In the genomic region with DNA sequence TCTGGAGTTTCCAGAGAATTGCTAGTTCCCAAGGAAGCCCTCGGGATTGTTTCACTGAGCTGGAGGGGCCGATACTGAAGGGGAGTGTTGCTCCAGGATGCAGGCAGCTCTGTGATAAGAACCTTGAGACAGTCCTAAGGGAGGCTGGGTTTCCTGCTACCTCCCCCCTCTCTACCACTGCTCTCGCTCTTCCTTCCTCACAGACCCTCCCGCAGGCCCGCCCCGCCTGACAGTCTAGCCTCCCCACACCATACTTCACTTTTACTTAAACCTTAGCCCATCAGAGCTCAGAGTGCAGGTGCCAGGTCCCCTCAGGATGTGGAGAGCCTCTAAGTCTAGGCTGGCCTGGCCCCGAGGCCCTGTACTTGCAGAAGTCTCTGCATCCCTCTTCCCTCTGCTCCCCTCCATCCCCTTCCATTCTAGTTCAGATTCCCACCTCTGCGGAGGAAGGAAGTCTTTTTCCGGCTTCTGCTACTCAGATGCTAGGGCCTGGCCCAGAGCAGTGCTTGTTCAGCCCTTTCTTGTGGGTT, we compare ENCODE assay signal across 8 mouse cellular contexts. TPM values are rescaled to one million over a fixed set of nuclear protein-coding genes. Genes with fewer than 3 reads are reported as not detected.
DNase-seq lines count a peak whose midpoint lies in the region; ATAC-seq and TF ChIP-seq lines count a peak whose summit lies in the region.

No protein-coding gene starts in this region.

- H3K9me3 ChIP-seq in intestine, embryonic 14.5 days (ENCODE audit: control insufficient read depth, low read length) = no peaks in the 10 kb centered on the region
- no peaks in the 10 kb centered on the region for H3K9me3 ChIP-seq in liver, postnatal 0 days (ENCODE audit: low read length)
- H3K9me3 ChIP-seq in hindbrain, embryonic 14.5 days (ENCODE audit: control insufficient read depth, low read length) = no peaks in the 10 kb centered on the region

- TF ChIP-seq CTCF in liver, postnatal 0 days (IDR thresholded peaks at IDR 0.05; ENCODE audit: low read depth) = no peak

- no peak overlapping the region for H3K4me3 ChIP-seq in brown adipose tissue, adult 24 weeks (ENCODE audit: insufficient read depth, low read depth, low read length)
- no peak overlapping the region for H3K4me3 ChIP-seq in intestine, embryonic 14.5 days (ENCODE audit: low read depth, low read length)
- no peak overlapping the region for H3K4me3 ChIP-seq in liver, postnatal 0 days (ENCODE audit: low read depth, low read length)
- no peak overlapping the region for H3K4me3 ChIP-seq in hindbrain, embryonic 14.5 days (replicated peaks; ENCODE audit: low read length)

- no peak overlapping the region for H3K9ac ChIP-seq in intestine, embryonic 14.5 days (ENCODE audit: low read length)
- no peak overlapping the region for H3K9ac ChIP-seq in liver, postnatal 0 days (replicated peaks)
- no peak overlapping the region for H3K9ac ChIP-seq in hindbrain, embryonic 14.5 days

- 44% methylated on average over 9 of the region's 9 CpGs for WGBS in intestine, embryonic 14.5 days
- 22% methylated on average over 9 of the region's 9 CpGs for WGBS in liver, postnatal 0 days (ENCODE audit: insufficient replicate concordance)
- 59% methylated on average over 9 of the region's 9 CpGs for WGBS in hindbrain, embryonic 14.5 days

- H3K27ac ChIP-seq in brown adipose tissue, adult 24 weeks (replicated peaks; ENCODE audit: low read depth, low read length) = peak overlapping the region; percentile 96
- H3K27ac ChIP-seq in intestine, embryonic 14.5 days (ENCODE audit: low read depth) = peak overlapping the region; percentile 2; the same call in 1 of the 2 replicates
- H3K27ac ChIP-seq in liver, postnatal 0 days (ENCODE audit: low read depth) = peak overlapping the region; percentile 24
- no peak overlapping the region for H3K27ac ChIP-seq in hindbrain, embryonic 14.5 days

- TF ChIP-seq EP300 in liver, postnatal 0 days (IDR thresholded peaks at IDR 0.05; ENCODE audit: low read depth) = no peak

- peaks cover 63% of the 10 kb centered on the region for H3K4me1 ChIP-seq in brown adipose tissue, adult 24 weeks (ENCODE audit: control insufficient read depth, insufficient read depth, insufficient read length, low read length)
- H3K4me1 ChIP-seq in intestine, embryonic 14.5 days (replicated peaks; ENCODE audit: control insufficient read depth, insufficient read depth, low read length) = peaks cover 37% of the 10 kb centered on the region
- peaks cover 28% of the 10 kb centered on the region for H3K4me1 ChIP-seq in liver, postnatal 0 days (ENCODE audit: insufficient read depth)
- H3K4me1 ChIP-seq in hindbrain, embryonic 14.5 days (replicated peaks; ENCODE audit: control insufficient read depth, insufficient read depth, low read length) = peaks cover 12% of the 10 kb centered on the region; the same call in 1 of the 2 replicates

- DNase-seq in 416B (ENCODE audit: low read depth) = peak; percentile 88
- DNase-seq in intestine, embryonic 14.5 days (ENCODE audit: low spot score) = no peak
- no peak for DNase-seq in liver, postnatal 0 days
- peak; percentile 59 for DNase-seq in thymus, postnatal 25 days
- DNase-seq in hindbrain, embryonic 14.5 days (ENCODE audit: low spot score) = no peak
- DNase-seq in retina, embryonic 14.5 days (ENCODE audit: low spot score) = no peak
- DNase-seq in right cerebral cortex, postnatal 36 days (ENCODE audit: low spot score in 2 of 2) = no peak

- ATAC-seq in intestine, embryonic 14.5 days (replicated peaks; ENCODE audit: low FRiP score, low TSS enrichment, low read depth) = no peak
- ATAC-seq in liver, postnatal 0 days = peak; percentile 74
- no peak for ATAC-seq in hindbrain, embryonic 14.5 days (ENCODE audit: low FRiP score)

- peaks cover 4% of the 10 kb centered on the region; the same call in 1 of the 2 replicates for H3K36me3 ChIP-seq in intestine, embryonic 14.5 days (ENCODE audit: control insufficient read depth, insufficient read depth, low read length)
- no peaks in the 10 kb centered on the region for H3K36me3 ChIP-seq in liver, postnatal 0 days (replicated peaks; ENCODE audit: insufficient read depth, low read length)
- peaks cover 17% of the 10 kb centered on the region for H3K36me3 ChIP-seq in hindbrain, embryonic 14.5 days (replicated peaks; ENCODE audit: control insufficient read depth, insufficient read depth)

- H3K27me3 ChIP-seq in intestine, embryonic 14.5 days (replicated peaks; ENCODE audit: control insufficient read depth, insufficient read depth, low read length) = no peaks in the 10 kb centered on the region
- H3K27me3 ChIP-seq in liver, postnatal 0 days (ENCODE audit: insufficient read depth, low read length) = no peaks in the 10 kb centered on the region
- no peaks in the 10 kb centered on the region for H3K27me3 ChIP-seq in hindbrain, embryonic 14.5 days (ENCODE audit: control insufficient read depth, insufficient read depth, low read length)

- H3K4me2 ChIP-seq in intestine, embryonic 14.5 days (ENCODE audit: low read length) = no peak overlapping the region
- no peak overlapping the region for H3K4me2 ChIP-seq in liver, postnatal 0 days (ENCODE audit: low read depth, low read length)
- H3K4me2 ChIP-seq in hindbrain, embryonic 14.5 days (replicated peaks) = no peak overlapping the region

RNA-seq across cellular contexts. Expression of gene Pik3c2b, which starts 27.9 kb away (rescaled TPM):
- polyA plus RNA-seq in brown adipose tissue, adult 24 weeks (2012; ENCODE audit: insufficient read depth, insufficient read length, missing spikeins) = 1.1 and 1.5 TPM in 2 replicates
- 9.8 and 11.4 TPM in 2 replicates for polyA plus RNA-seq in intestine, embryonic 14.5 days (2014; fragmentation: Nextera tagmentation; extraction: Ambion mirVana)
- polyA plus RNA-seq in liver, postnatal 0 days (2015; fragmentation: Nextera tagmentation; extraction: Ambion mirVana) = 0.83 and 1.00 TPM in 2 replicates
- polyA plus RNA-seq in hindbrain, embryonic 14.5 days (2014; fragmentation: Nextera tagmentation; extraction: Ambion mirVana) = 13.7 and 14.8 TPM in 2 replicates

RNA-seq across cellular contexts. Expression of gene Mdm4, which starts 43.0 kb away (rescaled TPM):
- polyA plus RNA-seq in brown adipose tissue, adult 24 weeks (2012; ENCODE audit: insufficient read depth, insufficient read length, missing spikeins) = 12.0 and 13.5 TPM in 2 replicates
- 49.7 TPM in 2 replicates for polyA plus RNA-seq in intestine, embryonic 14.5 days (2014; fragmentation: Nextera tagmentation; extraction: Ambion mirVana)
- 5.8 and 9.0 TPM in 2 replicates for polyA plus RNA-seq in liver, postnatal 0 days (2015; fragmentation: Nextera tagmentation; extraction: Ambion mirVana)
- 42.4 and 51.8 TPM in 2 replicates for polyA plus RNA-seq in hindbrain, embryonic 14.5 days (2014; fragmentation: Nextera tagmentation; extraction: Ambion mirVana)

RNA-seq across cellular contexts. Expression of gene Ppp1r15b, which starts 57.6 kb away (rescaled TPM):
- 61.9 and 64.2 TPM in 2 replicates for polyA plus RNA-seq in brown adipose tissue, adult 24 weeks (2012; ENCODE audit: insufficient read depth, insufficient read length, missing spikeins)
- polyA plus RNA-seq in intestine, embryonic 14.5 days (2014; fragmentation: Nextera tagmentation; extraction: Ambion mirVana) = 50.6 and 54.4 TPM in 2 replicates
- 24.3 and 27.0 TPM in 2 replicates for polyA plus RNA-seq in liver, postnatal 0 days (2015; fragmentation: Nextera tagmentation; extraction: Ambion mirVana)
- 29.6 and 36.0 TPM in 2 replicates for polyA plus RNA-seq in hindbrain, embryonic 14.5 days (2014; fragmentation: Nextera tagmentation; extraction: Ambion mirVana)

Comparison
In these comparisons a context has a peak if more than half of its experiments do, and no peak if none do; other contexts are left out.
1. DNase-seq: peak in 416B (single experiment) and thymus, postnatal 25 days (single experiment); none in intestine, embryonic 14.5 days (single experiment), liver, postnatal 0 days (single experiment), hindbrain, embryonic 14.5 days (single experiment), retina, embryonic 14.5 days (single experiment) and right cerebral cortex, postnatal 36 days (0 of 2).